Mouse (Mus musculus) lung, embryonic 16.5 days (tissue): ENCODE measurements around the gene Tm9sf4. TPM values are rescaled to one million over a fixed set of nuclear protein-coding genes. Genes with fewer than 3 reads are reported as not detected.

Experiments
- ATAC-seq: fragments of 200-750 bp; cut with Nextera tagmentation; 2 replicates; pipeline ENCODE4 v1.8.0; 2017; ENCODE audit warnings: low read depth, mild to moderate bottlenecking, moderate library complexity
- H3K27ac ChIP-seq: fragments of 300-500 bp; sonication (generic); 2 replicates; pipeline ENCODE4 v1.5.1; 2014; ENCODE audit warnings: mild to moderate bottlenecking, control low read depth, low read length
- H3K27me3 ChIP-seq: fragments of 300-500 bp; sonication (generic); 2 replicates; pipeline ENCODE4 v1.6.1; 2014; ENCODE audit warnings: low read depth, low read length, mixed read lengths; ENCODE audit not compliant: control insufficient read depth, insufficient read depth
- H3K36me3 ChIP-seq: fragments of 300-500 bp; sonication (generic); 2 replicates; pipeline ENCODE4 v1.6.1; 2014; ENCODE audit warnings: low read length; ENCODE audit not compliant: control insufficient read depth, insufficient read depth
- H3K4me1 ChIP-seq: fragments of 300-500 bp; sonication (generic); replicated peaks from 2 replicates; pipeline ENCODE4 v1.6.1; 2014; ENCODE audit warnings: low read length, mixed read lengths; ENCODE audit not compliant: control insufficient read depth, insufficient read depth
- H3K4me2 ChIP-seq: fragments of 300-500 bp; sonication (generic); 2 replicates; pipeline ENCODE4 v1.6.1; 2014; ENCODE audit warnings: low read depth, low read length, control low read depth
- H3K4me3 ChIP-seq: fragments of 300-500 bp; sonication (generic); 2 replicates; pipeline ENCODE4 v1.5.1; 2014; ENCODE audit warnings: mild to moderate bottlenecking, low read length, control low read depth
- H3K9ac ChIP-seq: fragments of 300-500 bp; sonication (generic); 2 replicates; pipeline ENCODE4 v1.6.1; 2014; ENCODE audit warnings: low read length, control low read depth
- H3K9me3 ChIP-seq: fragments of 300-500 bp; sonication (generic); 2 replicates; pipeline ENCODE4 v1.6.1; 2016; ENCODE audit warnings: low read length; ENCODE audit not compliant: control insufficient read depth
- WGBS: fragments of 180-500 bp; shearing (Covaris S2); extraction: QIAGEN DNeasy Blood & Tissue Kit; methylation state at CpG from one replicate; pipeline ENCODE4 v1.1.7; 2014; 5-methylcytosine and 5-hydroxymethylcytosine counted together
- polyA plus RNA-seq: library from polyadenylated mRNA; unstranded; fragments of >200 nt; fragmentation: Nextera tagmentation; extraction: Ambion mirVana; gene quantifications from 2 replicates; pipeline ENCODE4 v1.2.1, GENCODE M21; 2015

Gene Tm9sf4
- polyA plus RNA-seq = 74.9 and 79.0 TPM in 2 replicates

DNA sequence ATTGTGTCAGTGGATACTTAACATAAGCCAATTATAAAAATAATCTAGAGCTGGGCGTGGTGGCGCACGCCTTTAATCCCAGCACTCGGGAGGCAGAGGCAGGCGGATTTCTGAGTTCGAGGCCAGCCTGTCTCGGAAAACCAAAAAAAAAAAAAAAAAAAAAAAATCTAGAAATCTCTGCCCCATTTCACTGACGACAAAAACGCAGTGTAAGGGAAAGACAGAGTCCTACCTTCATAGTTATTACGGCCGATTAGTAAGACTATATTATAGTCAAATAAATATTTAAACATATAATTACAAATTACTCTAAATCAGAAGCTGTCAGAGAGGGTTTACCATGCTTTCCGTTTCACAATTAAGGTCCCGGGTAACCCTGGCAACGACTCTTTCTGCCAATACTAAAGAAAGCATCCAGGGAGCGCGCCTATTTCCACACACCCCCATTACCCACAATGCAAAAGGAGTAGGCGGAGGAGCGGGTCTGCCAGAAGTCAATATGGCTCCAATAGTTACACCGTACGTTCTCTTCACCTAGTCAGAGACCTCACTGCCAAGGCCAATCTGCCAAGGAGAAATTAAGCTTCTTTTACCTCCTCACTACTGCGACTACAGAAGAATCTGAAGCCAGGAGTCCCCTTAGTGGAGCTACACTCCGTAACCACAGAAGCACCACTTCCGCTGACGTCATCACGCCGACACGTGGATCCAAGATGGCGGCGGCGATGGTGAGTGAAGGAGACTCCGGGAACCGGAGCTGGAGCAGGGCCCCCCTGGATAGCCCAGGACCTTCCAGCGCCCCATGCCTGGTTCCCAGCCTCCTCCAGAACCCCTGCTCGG is at the start of gene Tm9sf4:
Gene Tm9sf4, plus strand, starts transcription at position 460 of the 840 bp plus-strand sequence.
- ATAC-seq = peak; percentile 95
- peak within 1 kb of the TSS; percentile 95 for H3K27ac ChIP-seq
- peak within 1 kb of the TSS; percentile 98 for H3K4me2 ChIP-seq
- H3K4me1 ChIP-seq = peaks cover 4% of the 10 kb centered on the region
- peak within 1 kb of the TSS; percentile 93 for H3K9ac ChIP-seq
- H3K4me3 ChIP-seq = peak within 1 kb of the TSS; percentile 98
- WGBS = 9% methylated on average over 34 of the region's 34 CpGs
- no peaks in the 10 kb centered on the region for H3K9me3 ChIP-seq
- no peaks in the 10 kb centered on the region for H3K36me3 ChIP-seq
- H3K27me3 ChIP-seq = no peaks in the 10 kb centered on the region

- H3K27ac ChIP-seq = no peak overlapping the region
- ATAC-seq = no peak
Measured at GRCm38 (mm10) chr2:153115679-153116081, 45.4 kb upstream of the Tm9sf4 start.

DNA sequence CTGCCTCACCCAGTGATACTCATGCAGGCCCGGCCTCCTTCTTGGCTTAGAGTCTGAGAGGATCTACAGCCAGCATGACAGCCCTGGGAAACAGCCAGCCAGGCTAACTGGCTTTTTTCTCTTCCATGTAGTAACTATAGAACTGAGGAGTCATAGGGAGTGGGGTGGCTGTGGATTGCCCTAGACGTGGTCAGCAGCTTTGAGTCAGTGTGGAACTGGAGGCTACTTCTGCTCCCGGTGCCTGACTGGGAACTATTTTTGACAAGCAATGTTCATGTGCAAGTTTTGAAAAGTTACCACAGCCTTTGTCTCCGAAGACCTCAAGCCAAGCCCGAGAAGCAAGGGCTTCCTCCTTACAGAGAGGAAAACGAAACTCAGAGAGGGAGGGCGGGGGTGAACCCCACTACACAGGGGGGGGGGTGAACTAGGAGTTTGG is 44.0 kb upstream of the Tm9sf4 start:
- no peaks in the 10 kb centered on the region for H3K9me3 ChIP-seq
- H3K4me3 ChIP-seq = no peak overlapping the region
- H3K4me1 ChIP-seq = no peaks in the 10 kb centered on the region
- no peak overlapping the region for H3K4me2 ChIP-seq
- no peak overlapping the region for H3K27ac ChIP-seq
- no peaks in the 10 kb centered on the region for H3K36me3 ChIP-seq
- no peaks in the 10 kb centered on the region for H3K27me3 ChIP-seq
- no peak for ATAC-seq
- 72% methylated on average over 7 of the region's 7 CpGs for WGBS
- no peak overlapping the region for H3K9ac ChIP-seq

More at GRCm38 (mm10) chr2:153115679-153116081, 45.4 kb upstream of the Tm9sf4 start:
- Histone ChIP-seq H3K9me3 (no peaks in the 10 kb centered on the region), H3K4me3 (no peak overlapping the region), H3K4me2 (no peak overlapping the region), H3K27me3 (0 out of 2 replicates have a peak, but pooled peaks cover under 1% of the 10 kb centered on the region), H3K36me3 (no peaks in the 10 kb centered on the region), H3K4me1 (no peaks in the 10 kb centered on the region), H3K9ac (no peak overlapping the region)
- WGBS = 65% methylated on average over 4 of the region's 4 CpGs

GRCm38 (mm10) chr2:153119488-153119887 is 41.6 kb upstream of the Tm9sf4 start:
- H3K4me1 ChIP-seq = no peaks in the 10 kb centered on the region
- 80% methylated on average over 6 of the region's 6 CpGs for WGBS
- no peak overlapping the region for H3K4me3 ChIP-seq
- no peak for ATAC-seq
- no peak overlapping the region for H3K4me2 ChIP-seq
- H3K9me3 ChIP-seq = no peaks in the 10 kb centered on the region
- no peak overlapping the region for H3K9ac ChIP-seq
- no peaks in the 10 kb centered on the region for H3K36me3 ChIP-seq
- H3K27me3 ChIP-seq = no peaks in the 10 kb centered on the region
- H3K27ac ChIP-seq = no peak overlapping the region

DNA sequence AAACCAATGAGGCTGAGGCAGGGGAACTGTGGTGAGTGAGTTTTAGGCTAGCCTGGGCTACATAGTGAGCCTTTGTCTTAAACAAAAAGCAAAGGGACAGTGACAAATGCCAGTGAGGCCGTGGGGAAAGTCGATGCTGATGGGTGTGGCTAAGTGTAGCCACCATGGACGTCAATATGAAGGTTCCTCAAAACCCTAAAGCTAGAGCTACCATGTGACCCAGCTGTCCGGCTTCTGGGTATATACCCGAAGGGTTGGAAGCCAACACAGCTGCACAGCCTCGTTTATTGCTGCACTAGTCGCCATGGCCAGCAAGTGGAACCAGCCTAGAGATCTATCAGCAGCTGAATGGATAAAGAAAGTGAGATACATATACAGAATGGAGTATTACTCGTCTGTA is 41.0 kb upstream of the Tm9sf4 start:
- Histone ChIP-seq H3K4me1 (no peaks in the 10 kb centered on the region), H3K36me3 (no peaks in the 10 kb centered on the region), H3K9me3 (no peaks in the 10 kb centered on the region), H3K4me2 (no peak overlapping the region), H3K27me3 (no peaks in the 10 kb centered on the region), H3K4me3 (no peak overlapping the region), H3K27ac (no peak overlapping the region), H3K9ac (no peak overlapping the region)
- 63% methylated on average over 8 of the region's 8 CpGs for WGBS
- no peak for ATAC-seq

DNA sequence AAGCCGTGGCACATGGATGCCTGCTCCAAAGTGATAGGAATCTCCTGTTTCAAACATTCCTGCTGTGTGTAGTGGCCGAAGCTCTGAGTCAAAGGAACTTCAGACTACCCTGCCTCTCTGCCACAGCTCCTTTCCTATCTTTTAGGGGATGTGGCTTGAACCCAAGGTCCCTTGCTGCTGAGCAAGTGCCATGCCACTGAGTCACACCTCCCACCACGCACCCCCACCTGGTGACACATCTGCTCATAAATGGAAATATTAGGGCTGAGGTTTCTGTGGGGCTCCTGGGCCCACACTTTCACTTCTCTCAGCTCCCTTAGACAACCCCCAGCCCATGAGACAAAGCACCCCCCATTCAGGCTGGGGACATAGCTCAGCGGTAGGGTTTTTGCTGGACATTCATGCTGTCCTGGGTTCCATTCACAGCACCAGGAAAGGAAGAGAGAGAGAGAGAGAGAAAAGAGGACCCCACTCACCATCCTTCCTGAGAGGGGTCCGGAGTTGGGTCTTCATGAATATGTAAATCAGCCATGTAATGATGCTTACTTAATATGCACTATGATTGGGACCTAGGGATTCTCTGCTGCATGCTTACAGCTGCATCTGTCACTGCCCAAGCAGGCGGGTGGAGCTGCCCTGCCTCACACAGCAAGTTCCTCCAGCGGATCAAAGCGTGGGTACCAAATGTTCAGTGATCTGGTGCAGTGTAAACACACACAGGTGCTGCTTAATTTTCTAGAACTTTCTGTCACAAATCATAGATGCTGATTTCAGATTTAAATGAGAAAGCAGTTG is 39.1 kb upstream of the Tm9sf4 start:
- no peak overlapping the region for H3K4me2 ChIP-seq
- H3K9me3 ChIP-seq = no peaks in the 10 kb centered on the region
- no peaks in the 10 kb centered on the region for H3K27me3 ChIP-seq
- H3K9ac ChIP-seq = no peak overlapping the region
- H3K4me1 ChIP-seq = no peaks in the 10 kb centered on the region
- ATAC-seq = no peak
- no peaks in the 10 kb centered on the region for H3K36me3 ChIP-seq
- 65% methylated on average over 8 of the region's 8 CpGs for WGBS
- H3K4me3 ChIP-seq = no peak overlapping the region
- no peak overlapping the region for H3K27ac ChIP-seq

GRCm38 (mm10) chr2:153122701-153123100 is 38.4 kb upstream of the Tm9sf4 start:
- no peaks in the 10 kb centered on the region for H3K4me1 ChIP-seq
- H3K9me3 ChIP-seq = no peaks in the 10 kb centered on the region
- H3K27ac ChIP-seq = no peak overlapping the region
- H3K9ac ChIP-seq = no peak overlapping the region
- H3K27me3 ChIP-seq = no peaks in the 10 kb centered on the region
- H3K4me2 ChIP-seq = no peak overlapping the region
- H3K4me3 ChIP-seq = no peak overlapping the region
- ATAC-seq = no peak
- H3K36me3 ChIP-seq = no peaks in the 10 kb centered on the region
- WGBS = 80% methylated on average over 7 of the region's 7 CpGs

- ATAC-seq = no peak
- Histone ChIP-seq H3K9me3 (no peaks in the 10 kb centered on the region), H3K27ac (no peak overlapping the region), H3K9ac (no peak overlapping the region), H3K36me3 (no peaks in the 10 kb centered on the region), H3K4me1 (no peaks in the 10 kb centered on the region), H3K4me2 (no peak overlapping the region), H3K4me3 (no peak overlapping the region), H3K27me3 (no peaks in the 10 kb centered on the region)
- WGBS = 34% methylated on average over 5 of the region's 5 CpGs
Measured at GRCm38 (mm10) chr2:153125875-153126274, 35.2 kb upstream of the Tm9sf4 start.

DNA sequence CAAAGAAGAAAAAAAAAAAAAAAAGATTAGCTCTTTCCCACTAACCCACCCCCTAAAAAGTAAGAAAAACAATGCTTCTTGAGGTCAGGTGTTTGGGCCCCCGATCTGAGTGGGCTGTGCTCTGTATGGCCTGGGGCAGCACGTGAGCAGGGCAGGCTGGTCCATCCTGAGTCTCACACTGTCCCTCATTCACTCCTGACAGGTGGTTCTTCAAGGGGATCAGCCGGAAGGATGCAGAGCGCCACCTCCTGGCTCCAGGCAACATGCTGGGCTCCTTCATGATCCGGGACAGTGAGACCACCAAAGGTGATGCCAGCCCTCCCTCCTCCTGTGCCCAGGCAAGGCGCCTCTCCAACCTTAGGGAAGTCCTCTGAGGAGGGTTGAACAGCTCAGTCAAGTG is 30.1 kb upstream of the Tm9sf4 start:
- no peak for ATAC-seq
- H3K9me3 ChIP-seq = no peaks in the 10 kb centered on the region
- no peak overlapping the region for H3K4me2 ChIP-seq
- H3K9ac ChIP-seq = no peak overlapping the region
- WGBS = 10% methylated on average over 6 of the region's 6 CpGs
- H3K4me3 ChIP-seq = no peak overlapping the region
- no peaks in the 10 kb centered on the region for H3K36me3 ChIP-seq
- H3K27me3 ChIP-seq = no peaks in the 10 kb centered on the region
- no peaks in the 10 kb centered on the region for H3K4me1 ChIP-seq
- H3K27ac ChIP-seq = no peak overlapping the region
